Mouse (Mus musculus): ENCODE measurements around the gene Chaf1a.

The Chaf1a gene

GRCm38 (mm10) chr17:56040030-56040856 is at the start of gene Chaf1a:
TSS of gene Chaf1a (plus strand) at chr17:56040439.
- DNase-seq (ENCODE audit: low read depth), result peak; percentile 99

GRCm38 (mm10) chr17:55996007-55996406 is 44.2 kb upstream of the Chaf1a start:
- DNase-seq (ENCODE audit: low read depth), result peak; percentile 28

GRCm38 (mm10) chr17:55999794-56000499 is 40.3 kb upstream of the Chaf1a start:
- DNase-seq (ENCODE audit: low read depth), result no peak

GRCm38 (mm10) chr17:56003000-56003399 is 37.2 kb upstream of the Chaf1a start:
- no peak for DNase-seq (ENCODE audit: low read depth)

- DNase-seq (ENCODE audit: low read depth), result peak; percentile 71
Observed at GRCm38 (mm10) chr17:56005415-56006061, 34.7 kb upstream of the Chaf1a start, which contains the start of the genes Stap2 and Mpnd. TSS of gene Stap2 (minus strand) at chr17:56005584. TSS of gene Mpnd (plus strand) at chr17:56005711.

GRCm38 (mm10) chr17:56006956-56007355 is 33.3 kb upstream of the Chaf1a start:
- no peak for DNase-seq (ENCODE audit: low read depth)

GRCm38 (mm10) chr17:56007444-56008355 is 32.5 kb upstream of the Chaf1a start:
- peak; percentile 29 for DNase-seq (ENCODE audit: low read depth)

GRCm38 (mm10) chr17:56008356-56009087 is 31.7 kb upstream of the Chaf1a start:
- peak; percentile 97 for DNase-seq (ENCODE audit: low read depth)

- peak; percentile 93 for DNase-seq (ENCODE audit: low read depth)
Observed at GRCm38 (mm10) chr17:56009088-56009961, 30.9 kb upstream of the Chaf1a start.

GRCm38 (mm10) chr17:56009962-56010240 is 30.3 kb upstream of the Chaf1a start:
- DNase-seq (ENCODE audit: low read depth), result no peak

- no peak for DNase-seq (ENCODE audit: low read depth)
Observed at GRCm38 (mm10) chr17:56010255-56010654, 30.0 kb upstream of the Chaf1a start.

GRCm38 (mm10) chr17:56010681-56011080 is 29.6 kb upstream of the Chaf1a start:
- peak; percentile 89 for DNase-seq (ENCODE audit: low read depth)

- no peak for DNase-seq (ENCODE audit: low read depth)
Observed at GRCm38 (mm10) chr17:56011441-56011840, 28.8 kb upstream of the Chaf1a start.

GRCm38 (mm10) chr17:56015293-56015692 is 24.9 kb upstream of the Chaf1a start:
- DNase-seq (ENCODE audit: low read depth), result peak; percentile 58

GRCm38 (mm10) chr17:56016382-56016781 is 23.9 kb upstream of the Chaf1a start:
- no peak for DNase-seq (ENCODE audit: low read depth)

GRCm38 (mm10) chr17:56016793-56017785 is 23.1 kb upstream of the Chaf1a start:
- DNase-seq (ENCODE audit: low read depth), result no peak

GRCm38 (mm10) chr17:56017848-56018247 is 22.4 kb upstream of the Chaf1a start:
- DNase-seq (ENCODE audit: low read depth), result no peak

- peak; percentile 61 for DNase-seq (ENCODE audit: low read depth)
Observed at GRCm38 (mm10) chr17:56018347-56019131, 21.7 kb upstream of the Chaf1a start.
